Mouse (Mus musculus): ENCODE measurements around the gene Tango2. TPM values are rescaled to one million over a fixed set of nuclear protein-coding genes. Genes with fewer than 3 reads are reported as not detected.

The Tango2 gene
- polyA plus RNA-seq, 1 experiment from 2014 or later = 52.8 TPM

GRCm38 (mm10) chr16:18379338-18380001 lies 31.6 kb upstream of the Tango2 start:
- H3K27me3 ChIP-seq (ENCODE audit: insufficient read depth, poor library complexity, severe bottlenecking) = no peaks in the 10 kb centered on the region
- no peaks in the 10 kb centered on the region for H3K9me3 ChIP-seq
- peaks cover 83% of the 10 kb centered on the region for H3K4me1 ChIP-seq (replicated peaks)
- H3K4me3 ChIP-seq = no peak overlapping the region
- no peak for DNase-seq (ENCODE audit: low spot score)
- WGBS = 66% methylated on average over 8 of the region's 8 CpGs
- peak overlapping the region; percentile 90 for H3K27ac ChIP-seq
- no peaks in the 10 kb centered on the region for H3K36me3 ChIP-seq

- Histone ChIP-seq H3K9me3 (no peaks in the 10 kb centered on the region), H3K36me3 (no peaks in the 10 kb centered on the region), H3K27ac (peak overlapping the region; percentile 90), H3K4me1 (replicated peaks) (peaks cover 73% of the 10 kb centered on the region), H3K4me3 (no peak overlapping the region), H3K27me3 (ENCODE audit: insufficient read depth, poor library complexity, severe bottlenecking) (no peaks in the 10 kb centered on the region)
- DNase-seq (ENCODE audit: low spot score) = no peak
- 45% methylated on average over 1 of the region's 1 CpGs for WGBS
These were observed 30.6 kb upstream of the Tango2 start for GRCm38 (mm10) chr16:18378489-18378888.

GRCm38 (mm10) chr16:18377203-18377602 lies 29.3 kb upstream of the Tango2 start:
- no peak for DNase-seq (ENCODE audit: low spot score)
- Histone ChIP-seq H3K27ac (peak overlapping the region; percentile 83), H3K27me3 (ENCODE audit: insufficient read depth, poor library complexity, severe bottlenecking) (no peaks in the 10 kb centered on the region), H3K36me3 (peaks cover under 1% of the 10 kb centered on the region; the same call in 1 of the 2 replicates), H3K4me1 (replicated peaks) (peaks cover 60% of the 10 kb centered on the region), H3K4me3 (no peak overlapping the region), H3K9me3 (no peaks in the 10 kb centered on the region)
- 24% methylated on average over 3 of the region's 3 CpGs for WGBS

- Histone ChIP-seq H3K9me3 (no peaks in the 10 kb centered on the region), H3K36me3 (peaks cover 5% of the 10 kb centered on the region; the same call in 1 of the 2 replicates), H3K27me3 (ENCODE audit: insufficient read depth, poor library complexity, severe bottlenecking) (no peaks in the 10 kb centered on the region), H3K4me3 (no peak overlapping the region), H3K27ac (peak overlapping the region; percentile 83), H3K4me1 (replicated peaks) (peaks cover 53% of the 10 kb centered on the region)
- DNase-seq (ENCODE audit: low spot score) = no peak
- 87% methylated on average over 7 of the region's 7 CpGs for WGBS
These were observed 28.5 kb upstream of the Tango2 start for GRCm38 (mm10) chr16:18376297-18376954.

- H3K9me3 ChIP-seq = no peaks in the 10 kb centered on the region
- H3K27me3 ChIP-seq (ENCODE audit: insufficient read depth, poor library complexity, severe bottlenecking) = no peaks in the 10 kb centered on the region
- no peak for DNase-seq (ENCODE audit: low spot score)
- peaks cover 25% of the 10 kb centered on the region for H3K4me1 ChIP-seq (replicated peaks)
- 91% methylated on average over 4 of the region's 4 CpGs for WGBS
- H3K4me3 ChIP-seq = no peak overlapping the region
- H3K27ac ChIP-seq = no peak overlapping the region
- peaks cover 5% of the 10 kb centered on the region; the same call in 1 of the 2 replicates for H3K36me3 ChIP-seq
These were observed 25.7 kb upstream of the Tango2 start for GRCm38 (mm10) chr16:18373632-18374031.

- no peaks in the 10 kb centered on the region for H3K9me3 ChIP-seq
- no peak for DNase-seq (ENCODE audit: low spot score)
- H3K4me1 ChIP-seq (replicated peaks) = peaks cover 3% of the 10 kb centered on the region; the same call in 1 of the 2 replicates
- H3K36me3 ChIP-seq = peaks cover 15% of the 10 kb centered on the region; the same call in 1 of the 2 replicates
- no peak overlapping the region for H3K4me3 ChIP-seq
- H3K27me3 ChIP-seq (ENCODE audit: insufficient read depth, poor library complexity, severe bottlenecking) = no peaks in the 10 kb centered on the region
- 96% methylated on average over 3 of the region's 3 CpGs for WGBS
- H3K27ac ChIP-seq = no peak overlapping the region
These were observed 22.3 kb upstream of the Tango2 start for GRCm38 (mm10) chr16:18370197-18370596.

- no peak overlapping the region for H3K27ac ChIP-seq
- WGBS = 90% methylated on average over 4 of the region's 4 CpGs
These were observed 18.9 kb upstream of the Tango2 start for GRCm38 (mm10) chr16:18366849-18367248.

GRCm38 (mm10) chr16:18362948-18363347 lies 15.0 kb upstream of the Tango2 start:
- peaks cover 23% of the 10 kb centered on the region for H3K36me3 ChIP-seq
- WGBS = 86% methylated on average over 8 of the region's 8 CpGs
- no peaks in the 10 kb centered on the region for H3K27me3 ChIP-seq (ENCODE audit: insufficient read depth, poor library complexity, severe bottlenecking)
- peaks cover 3% of the 10 kb centered on the region; the same call in 1 of the 2 replicates for H3K9me3 ChIP-seq
- H3K27ac ChIP-seq = no peak overlapping the region
- H3K4me3 ChIP-seq = no peak overlapping the region
- peaks cover 16% of the 10 kb centered on the region; the same call in 1 of the 2 replicates for H3K4me1 ChIP-seq (replicated peaks)
- no peak for DNase-seq (ENCODE audit: low spot score)

More at GRCm38 (mm10) chr16:18366849-18367248, 18.9 kb upstream of the Tango2 start:
- H3K4me1 ChIP-seq (replicated peaks) = no peaks in the 10 kb centered on the region
- peaks cover 26% of the 10 kb centered on the region for H3K36me3 ChIP-seq
- peaks cover 3% of the 10 kb centered on the region; the same call in 1 of the 2 replicates for H3K9me3 ChIP-seq
- H3K4me3 ChIP-seq = no peak overlapping the region
- H3K27me3 ChIP-seq (ENCODE audit: insufficient read depth, poor library complexity, severe bottlenecking) = no peaks in the 10 kb centered on the region
- DNase-seq (ENCODE audit: low spot score) = no peak

GRCm38 (mm10) chr16:18360151-18360805 lies 12.4 kb upstream of the Tango2 start:
- WGBS = 74% methylated on average over 6 of the region's 6 CpGs
- Histone ChIP-seq H3K4me3 (no peak overlapping the region), H3K27me3 (ENCODE audit: insufficient read depth, poor library complexity, severe bottlenecking) (no peaks in the 10 kb centered on the region), H3K36me3 (peaks cover 22% of the 10 kb centered on the region), H3K4me1 (replicated peaks) (peaks cover 16% of the 10 kb centered on the region; the same call in 1 of the 2 replicates), H3K27ac (peak overlapping the region; percentile 45; the same call in 1 of the 2 replicates), H3K9me3 (peaks cover 3% of the 10 kb centered on the region; the same call in 1 of the 2 replicates)
- no peak for DNase-seq (ENCODE audit: low spot score)

GRCm38 (mm10) chr16:18357977-18358376 lies 10.1 kb upstream of the Tango2 start:
- WGBS = 85% methylated on average over 6 of the region's 6 CpGs
- Histone ChIP-seq H3K9me3 (no peaks in the 10 kb centered on the region), H3K4me3 (no peak overlapping the region), H3K27ac (no peak overlapping the region), H3K27me3 (ENCODE audit: insufficient read depth, poor library complexity, severe bottlenecking) (no peaks in the 10 kb centered on the region), H3K4me1 (replicated peaks) (peaks cover 20% of the 10 kb centered on the region; the same call in 1 of the 2 replicates), H3K36me3 (peaks cover 21% of the 10 kb centered on the region)
- no peak for DNase-seq (ENCODE audit: low spot score)

- Histone ChIP-seq H3K4me1 (replicated peaks) (peaks cover 23% of the 10 kb centered on the region; the same call in 1 of the 2 replicates), H3K27ac (no peak overlapping the region), H3K36me3 (peaks cover 25% of the 10 kb centered on the region), H3K27me3 (ENCODE audit: insufficient read depth, poor library complexity, severe bottlenecking) (no peaks in the 10 kb centered on the region), H3K4me3 (no peak overlapping the region), H3K9me3 (no peaks in the 10 kb centered on the region)
- WGBS = 91% methylated on average over 1 of the region's 1 CpGs
- DNase-seq (ENCODE audit: low spot score) = no peak
These were observed 9.1 kb upstream of the Tango2 start for GRCm38 (mm10) chr16:18356961-18357360.

GRCm38 (mm10) chr16:18353106-18353505 lies 5.2 kb upstream of the Tango2 start:
- no peak for DNase-seq (ENCODE audit: low spot score)
- 91% methylated on average over 1 of the region's 1 CpGs for WGBS
- Histone ChIP-seq H3K27ac (no peak overlapping the region), H3K27me3 (ENCODE audit: insufficient read depth, poor library complexity, severe bottlenecking) (peaks cover 29% of the 10 kb centered on the region), H3K36me3 (peaks cover 25% of the 10 kb centered on the region), H3K4me3 (no peak overlapping the region), H3K9me3 (no peaks in the 10 kb centered on the region), H3K4me1 (replicated peaks) (peaks cover 28% of the 10 kb centered on the region)
